ENCODE assay signal across 18 mouse cellular contexts in the genomic region with DNA sequence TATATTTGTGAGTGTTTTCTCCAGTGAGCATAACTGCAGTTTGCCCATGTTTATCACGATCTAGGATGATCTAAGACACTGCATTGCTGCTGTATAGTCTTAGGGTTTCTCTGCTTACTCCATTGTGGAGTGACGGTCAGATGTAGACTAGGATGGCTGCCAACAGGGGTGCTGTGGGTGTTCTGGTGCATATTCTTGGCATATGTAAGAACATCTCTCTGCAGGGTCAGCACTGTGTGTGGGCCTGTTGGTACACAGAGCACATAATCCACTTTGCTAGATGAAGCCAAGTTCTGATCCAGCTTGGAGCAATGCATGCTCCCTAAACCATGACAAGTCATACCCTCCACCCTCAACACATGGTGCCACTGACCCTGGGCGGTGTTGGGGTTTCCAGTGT.
DNase-seq lines count a peak whose midpoint lies in the region; ATAC-seq lines count a peak whose summit lies in the region.
"Had no signal": no experiment of that assay in that cellular context is flagged by ENCODE, and none has a peak within 500 bp of the region (broad histone marks: within the 10 kb centered on the region; RNA-seq: fewer than 3 reads in every experiment).

No protein-coding gene starts in this region.

- intact Hi-C loops in left cerebral cortex, postnatal 14 days (cut with DNase I): no loop called here
- intact Hi-C loops in left cerebral cortex, postnatal 10 days (cut with DNase I): no loop called here

- no peak for DNase-seq in frontal cortex, postnatal 10 days (ENCODE audit: low spot score in 2 of 2)
- DNase-seq in left cerebral cortex, postnatal 14 days (ENCODE audit: low spot score in 2 of 2): peak; percentile 26 to 28
- no peak for DNase-seq in left cerebral cortex, postnatal 10 days (ENCODE audit: extremely low spot score in 1 of 2, low spot score in 2 of 2)
- peak; percentile 30 to 50 for DNase-seq in right cerebral cortex, adult 2 months (ENCODE audit: low spot score in 2 of 2)
- no peak for DNase-seq in right cerebral cortex, postnatal 10 days (ENCODE audit: low spot score in 2 of 2)
- no peak for DNase-seq in embryo, embryonic 11 days
- DNase-seq: adrenal gland, postnatal 14 days; cerebellum, adult 9-10 months; forebrain, postnatal 0 days; gastrocnemius, postnatal 14 days; heart, adult 18-20 months; heart, postnatal 10 days; kidney, adult 18-20 months; kidney, postnatal 4 days; liver, embryonic 13.5 days; spleen, adult 18-20 months had no signal

- ATAC-seq in frontal cortex, adult (ENCODE audit: low TSS enrichment): peak; percentile 55; the same call in 1 of the 2 replicates
- ATAC-seq: CD4-positive, CD25-positive, alpha-beta regulatory T cell, adult 4 months; forebrain, postnatal 0 days had no signal

Comparison
In these comparisons a context has a peak if more than half of its experiments do, and no peak if none do; other contexts are left out.
1. DNase-seq: peak in left cerebral cortex, postnatal 14 days (2 of 2) and right cerebral cortex, adult 2 months (2 of 2); none in frontal cortex, postnatal 10 days (0 of 2), left cerebral cortex, postnatal 10 days (0 of 2), right cerebral cortex, postnatal 10 days (0 of 2) and embryo, embryonic 11 days (single experiment).